13 mouse cellular contexts compared by ENCODE assay signal in the genomic region with DNA sequence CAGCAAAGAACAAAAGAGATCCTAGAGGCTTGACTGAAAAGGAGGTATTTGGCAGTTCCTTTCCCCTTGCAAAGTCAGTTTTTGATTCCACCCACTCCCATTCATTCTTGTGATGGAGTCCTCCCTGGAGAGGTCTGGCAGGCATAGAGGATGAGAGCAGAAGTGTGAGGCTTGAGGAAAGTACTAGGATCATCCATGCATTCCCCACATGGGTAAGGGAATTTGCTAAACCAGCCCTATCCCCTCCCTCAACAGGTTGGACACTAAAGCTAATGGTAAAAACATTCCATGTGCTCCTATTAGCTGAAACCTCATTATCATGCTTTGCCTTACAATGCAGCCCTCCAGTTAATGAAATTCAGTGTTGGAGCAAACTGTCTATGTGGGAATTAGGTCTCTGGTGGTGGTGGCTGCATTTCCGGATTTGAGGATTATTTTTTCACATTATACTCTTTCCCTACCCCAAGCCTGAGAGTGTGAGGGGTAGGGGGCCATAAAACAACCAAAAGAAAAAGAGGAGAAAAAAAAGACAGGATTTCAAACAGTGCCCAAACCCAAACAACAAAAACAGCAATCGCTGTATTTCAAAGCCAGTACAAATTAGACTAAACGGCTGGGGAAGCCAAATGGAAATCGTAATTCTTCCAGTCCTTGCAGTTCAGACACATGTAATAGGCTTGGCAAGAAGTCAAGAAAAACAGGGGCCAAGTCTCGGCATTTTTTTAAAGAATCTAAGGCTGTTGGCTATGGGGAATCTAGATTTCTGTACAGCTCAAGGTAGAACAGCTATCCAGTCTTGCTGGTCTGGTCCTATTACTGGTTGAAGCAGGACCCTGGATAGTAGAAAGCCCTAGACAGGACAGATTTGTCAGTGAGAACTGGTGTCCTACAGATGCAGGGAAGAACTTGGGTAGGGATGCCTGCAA.
DNase-seq lines count a peak whose midpoint lies in the region; ATAC-seq and TF ChIP-seq lines count a peak whose summit lies in the region.
"Had no signal": no experiment of that assay in that cellular context is flagged by ENCODE, and none has a peak within 500 bp of the region (broad histone marks: within the 10 kb centered on the region; RNA-seq: fewer than 3 reads in every experiment).

No protein-coding gene starts in this region.

- 17% methylated on average over 5 of the region's 5 CpGs for WGBS in cerebellum, adult 2 months
- WGBS in limb, embryonic 11.5 days = 28% methylated on average over 5 of the region's 5 CpGs
- WGBS in limb, embryonic 10.5 days = 42% methylated on average over 5 of the region's 5 CpGs
- 17% methylated on average over 5 of the region's 5 CpGs for WGBS in limb, embryonic 12.5 days

- peak; percentile 4 to 7 for DNase-seq in cerebellum, postnatal 10 days
- no peak for DNase-seq in cerebellum, adult 2 months
- DNase-seq in limb, embryonic 11.5 days (ENCODE audit: low spot score) = no peak
- DNase-seq in limb, embryonic 10.5 days (ENCODE audit: low spot score) = no peak
- DNase-seq in adipocyte (ENCODE audit: low spot score) = peak; percentile 5
- no peak for DNase-seq in frontal cortex, postnatal 10 days (ENCODE audit: low spot score in 2 of 2)
- no peak for DNase-seq in heart, adult 9 months (ENCODE audit: low spot score in 2 of 2)
- DNase-seq: gastrocnemius, postnatal 10 days; layer of hippocampus, adult 9-11 months had no signal

- no peaks in the 10 kb centered on the region for H3K9me3 ChIP-seq in limb, embryonic 11.5 days (ENCODE audit: control insufficient read depth, low read length)
- no peaks in the 10 kb centered on the region for H3K9me3 ChIP-seq in limb, embryonic 10.5 days (replicated peaks)
- H3K9me3 ChIP-seq in limb, embryonic 12.5 days = no peaks in the 10 kb centered on the region
- H3K9me3 ChIP-seq: embryonic facial prominence, embryonic 12.5 days; midbrain, embryonic 12.5 days had no signal

- peak; percentile 23; the same call in 1 of the 2 replicates for ATAC-seq in limb, embryonic 11.5 days (ENCODE audit: insufficient number of reproducible peaks, low FRiP score, low TSS enrichment, low read depth)
- peak; percentile 59; the same call in 1 of the 2 replicates for ATAC-seq in limb, embryonic 12.5 days (ENCODE audit: insufficient number of reproducible peaks, insufficient read depth, low FRiP score, low TSS enrichment, low read depth)

- TF ChIP-seq CTCF in cerebellum, adult 2 months (IDR thresholded peaks at IDR 0.05; ENCODE audit: borderline replicate concordance, insufficient read depth, low read depth, low read length) = no peak

- H3K4me2 ChIP-seq in limb, embryonic 11.5 days (ENCODE audit: low read depth, severe bottlenecking) = no peak overlapping the region
- no peak overlapping the region for H3K4me2 ChIP-seq in limb, embryonic 12.5 days
- H3K4me2 ChIP-seq: embryonic facial prominence, embryonic 12.5 days; liver, embryonic 11.5 days; midbrain, embryonic 12.5 days had no signal

- H3K27ac ChIP-seq in cerebellum, adult 2 months (ENCODE audit: insufficient read depth, low read length) = no peak overlapping the region
- H3K27ac ChIP-seq in limb, embryonic 11.5 days (replicated peaks; ENCODE audit: low read depth, low read length) = no peak overlapping the region
- no peak overlapping the region for H3K27ac ChIP-seq in limb, embryonic 10.5 days
- 0 out of 2 replicates have a peak overlapping the region, but pooled peaks have one; percentile 19 for H3K27ac ChIP-seq in limb, embryonic 12.5 days
- H3K27ac ChIP-seq: embryonic facial prominence, embryonic 12.5 days; midbrain, embryonic 12.5 days had no signal

- no peak overlapping the region for H3K9ac ChIP-seq in limb, embryonic 11.5 days (ENCODE audit: low read length)
- H3K9ac ChIP-seq in limb, embryonic 12.5 days (replicated peaks) = no peak overlapping the region
- H3K9ac ChIP-seq: embryonic facial prominence, embryonic 12.5 days; midbrain, embryonic 12.5 days had no signal

- H3K36me3 ChIP-seq in limb, embryonic 11.5 days (ENCODE audit: control insufficient read depth, insufficient read depth, low read length) = no peaks in the 10 kb centered on the region
- H3K36me3 ChIP-seq in limb, embryonic 10.5 days = no peaks in the 10 kb centered on the region
- no peaks in the 10 kb centered on the region for H3K36me3 ChIP-seq in limb, embryonic 12.5 days
- H3K36me3 ChIP-seq: embryonic facial prominence, embryonic 12.5 days; midbrain, embryonic 12.5 days had no signal

- H3K4me1 ChIP-seq in cerebellum, adult 2 months (ENCODE audit: control insufficient read depth, insufficient read depth, low read length) = no peaks in the 10 kb centered on the region
- H3K4me1 ChIP-seq in limb, embryonic 11.5 days (ENCODE audit: control insufficient read depth, insufficient read depth, low read length) = no peaks in the 10 kb centered on the region
- peaks cover 8% of the 10 kb centered on the region for H3K4me1 ChIP-seq in limb, embryonic 10.5 days
- H3K4me1 ChIP-seq in limb, embryonic 12.5 days (replicated peaks) = peaks cover 12% of the 10 kb centered on the region
- H3K4me1 ChIP-seq: embryonic facial prominence, embryonic 12.5 days; midbrain, embryonic 12.5 days had no signal

- H3K4me3 ChIP-seq in cerebellum, adult 2 months (replicated peaks; ENCODE audit: insufficient read depth, low read depth, low read length) = no peak overlapping the region
- H3K4me3 ChIP-seq in limb, embryonic 11.5 days (ENCODE audit: low read depth, low read length) = no peak overlapping the region
- no peak overlapping the region for H3K4me3 ChIP-seq in limb, embryonic 10.5 days
- no peak overlapping the region for H3K4me3 ChIP-seq in limb, embryonic 12.5 days (replicated peaks)
- H3K4me3 ChIP-seq: embryonic facial prominence, embryonic 12.5 days; midbrain, embryonic 12.5 days had no signal

- no peak for TF ChIP-seq POLR2A in cerebellum, adult 2 months (IDR thresholded peaks at IDR 0.05; ENCODE audit: borderline replicate concordance, insufficient read depth, low read length)

- H3K27me3 ChIP-seq in cerebellum, adult 2 months (ENCODE audit: control insufficient read depth, insufficient read depth, low read length) = no peaks in the 10 kb centered on the region
- no peaks in the 10 kb centered on the region for H3K27me3 ChIP-seq in limb, embryonic 11.5 days (ENCODE audit: control insufficient read depth, insufficient read depth, low read length)
- no peaks in the 10 kb centered on the region for H3K27me3 ChIP-seq in limb, embryonic 10.5 days (ENCODE audit: low read depth, poor library complexity, severe bottlenecking)
- H3K27me3 ChIP-seq in limb, embryonic 12.5 days = no peaks in the 10 kb centered on the region
- H3K27me3 ChIP-seq: embryonic facial prominence, embryonic 12.5 days; midbrain, embryonic 12.5 days had no signal

Comparison
In these comparisons a context has a peak if more than half of its experiments do, and no peak if none do; other contexts are left out.
1. DNase-seq: peak in cerebellum, postnatal 10 days (2 of 2) and adipocyte (single experiment); none in cerebellum, adult 2 months (0 of 2), limb, embryonic 11.5 days (single experiment), limb, embryonic 10.5 days (single experiment), frontal cortex, postnatal 10 days (0 of 2) and heart, adult 9 months (0 of 2).